Mouse (Mus musculus): Measurements from ENCODE around the gene Nrg4.

The Nrg4 gene

DNA sequence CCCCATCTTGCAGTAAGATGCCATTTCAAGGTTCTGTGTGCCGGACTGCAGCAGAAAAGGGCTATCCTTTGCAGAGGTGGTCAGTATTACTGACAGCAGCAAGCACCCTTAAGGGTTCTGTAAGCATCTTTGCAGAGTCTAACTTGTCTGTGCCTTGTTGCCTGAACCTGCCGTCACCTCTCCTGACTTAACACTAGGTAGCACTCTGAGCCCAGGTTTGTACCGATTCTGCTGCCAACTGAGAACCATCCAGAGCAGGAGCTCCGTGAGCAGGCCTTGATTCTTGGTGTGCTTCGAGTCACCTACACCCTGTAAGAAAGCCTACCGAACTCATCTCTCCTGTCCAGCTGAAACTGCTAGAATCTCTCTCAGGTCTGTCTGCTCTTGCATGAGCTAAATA, 95.1 kb downstream of the Nrg4 start:
- TF ChIP-seq CTCF (conservative IDR thresholded peaks at IDR 0.05; ENCODE audit: low read length) (no peak), POU5F1 (IDR thresholded peaks at IDR 0.05; ENCODE audit: borderline replicate concordance, low read length) (no peak), NANOG (IDR thresholded peaks at IDR 0.05; ENCODE audit: borderline replicate concordance, low read length) (no peak)
- Histone ChIP-seq H3K9me3 (ENCODE audit: low read length) (peaks cover 5% of the 10 kb centered on the region), H3K27me3 (ENCODE audit: insufficient read depth, low read length) (no peaks in the 10 kb centered on the region), H3K4me1 (replicated peaks; ENCODE audit: low read depth, low read length) (peaks cover 53% of the 10 kb centered on the region), H3K36me3 (ENCODE audit: insufficient read depth, low read length) (peaks cover 10% of the 10 kb centered on the region; the same call in 1 of the 2 replicates), H3K4me3 (replicated peaks; ENCODE audit: low read length) (no peak overlapping the region)

DNA sequence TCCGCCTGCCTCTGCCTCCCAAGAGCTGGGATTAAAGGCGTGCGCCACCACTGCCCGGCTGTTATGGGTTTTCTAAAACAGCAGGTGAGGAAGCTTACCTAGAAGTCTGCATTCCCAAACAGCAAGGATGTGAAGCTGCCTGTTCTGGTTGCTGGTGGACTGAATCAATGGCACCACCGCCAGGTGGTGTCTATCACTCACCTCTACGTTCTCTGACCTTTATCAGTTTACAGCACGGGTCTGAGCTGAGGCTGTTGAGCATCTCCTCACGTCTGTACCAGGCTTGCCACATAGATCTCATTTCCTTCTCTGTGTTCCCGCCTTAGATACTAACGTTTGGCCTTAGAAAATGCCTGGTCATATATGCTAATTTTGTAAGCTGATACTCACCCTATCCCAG, 97.6 kb downstream of the Nrg4 start:
- Histone ChIP-seq H3K4me1 (replicated peaks; ENCODE audit: low read depth, low read length) (peaks cover 74% of the 10 kb centered on the region), H3K9me3 (ENCODE audit: low read length) (no peaks in the 10 kb centered on the region), H3K27me3 (ENCODE audit: insufficient read depth, low read length) (no peaks in the 10 kb centered on the region), H3K36me3 (ENCODE audit: insufficient read depth, low read length) (peaks cover 24% of the 10 kb centered on the region), H3K4me3 (replicated peaks; ENCODE audit: low read length) (no peak overlapping the region)
- TF ChIP-seq CTCF (conservative IDR thresholded peaks at IDR 0.05; ENCODE audit: low read length) = 0 out of 2 replicates have a peak, but pooled peaks have one; percentile 6
- TF ChIP-seq NANOG (IDR thresholded peaks at IDR 0.05; ENCODE audit: borderline replicate concordance, low read length) = no peak

DNA sequence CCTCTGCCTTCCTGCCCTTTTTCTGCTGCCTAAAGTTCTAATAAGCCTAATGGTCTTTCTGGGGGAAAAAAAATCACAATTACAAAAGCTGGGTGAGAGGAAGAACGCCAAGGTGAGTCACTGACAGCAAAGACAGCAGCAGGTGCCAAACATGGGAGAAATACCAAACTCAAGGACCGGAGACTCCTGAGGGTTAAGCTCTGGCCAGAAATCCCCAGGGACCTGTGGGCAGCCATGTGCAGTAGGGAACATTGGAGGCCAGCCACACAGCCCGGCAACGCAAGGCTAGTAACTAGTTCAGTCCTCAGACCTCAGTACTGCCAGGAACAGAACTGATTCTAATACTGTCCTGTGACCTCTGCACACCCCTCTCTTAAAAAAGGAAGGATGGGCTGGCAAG, 98.5 kb downstream of the Nrg4 start:
- Histone ChIP-seq H3K4me3 (replicated peaks; ENCODE audit: low read length) (no peak overlapping the region), H3K27me3 (ENCODE audit: insufficient read depth, low read length) (no peaks in the 10 kb centered on the region), H3K4me1 (replicated peaks; ENCODE audit: low read depth, low read length) (peaks cover 74% of the 10 kb centered on the region), H3K36me3 (ENCODE audit: insufficient read depth, low read length) (peaks cover 33% of the 10 kb centered on the region), H3K9me3 (ENCODE audit: low read length) (peaks cover 3% of the 10 kb centered on the region)
- TF ChIP-seq NANOG (IDR thresholded peaks at IDR 0.05; ENCODE audit: borderline replicate concordance, low read length) = no peak
- TF ChIP-seq CTCF (conservative IDR thresholded peaks at IDR 0.05; ENCODE audit: low read length) = no peak
- no peak for TF ChIP-seq POU5F1 (IDR thresholded peaks at IDR 0.05; ENCODE audit: borderline replicate concordance, low read length)

DNA sequence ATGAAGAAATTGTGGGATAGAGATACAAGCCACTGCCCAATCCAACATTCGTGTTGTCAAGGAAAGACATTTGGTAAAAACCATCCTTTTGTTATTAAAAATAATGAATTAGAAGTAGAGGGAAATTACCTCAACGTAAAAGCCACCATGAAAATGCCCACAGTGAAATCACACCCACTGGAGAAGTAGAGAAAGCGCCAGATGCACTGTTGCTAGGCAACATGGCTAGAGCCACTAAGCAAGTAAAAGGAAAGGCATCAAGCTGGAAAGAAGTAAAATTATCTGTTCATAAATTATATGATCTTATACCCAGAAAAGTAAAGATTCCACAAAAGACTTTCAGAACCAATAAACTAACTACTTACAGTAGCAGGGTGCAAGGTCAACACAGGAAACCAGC, 100.4 kb downstream of the Nrg4 start:
- TF ChIP-seq CTCF (conservative IDR thresholded peaks at IDR 0.05; ENCODE audit: low read length) (no peak), POU5F1 (IDR thresholded peaks at IDR 0.05; ENCODE audit: borderline replicate concordance, low read length) (no peak), NANOG (IDR thresholded peaks at IDR 0.05; ENCODE audit: borderline replicate concordance, low read length) (no peak)
- Histone ChIP-seq H3K36me3 (ENCODE audit: insufficient read depth, low read length) (peaks cover 52% of the 10 kb centered on the region), H3K4me1 (replicated peaks; ENCODE audit: low read depth, low read length) (peaks cover 74% of the 10 kb centered on the region), H3K27me3 (ENCODE audit: insufficient read depth, low read length) (no peaks in the 10 kb centered on the region), H3K9me3 (ENCODE audit: low read length) (peaks cover 4% of the 10 kb centered on the region), H3K4me3 (replicated peaks; ENCODE audit: low read length) (no peak overlapping the region)

DNA sequence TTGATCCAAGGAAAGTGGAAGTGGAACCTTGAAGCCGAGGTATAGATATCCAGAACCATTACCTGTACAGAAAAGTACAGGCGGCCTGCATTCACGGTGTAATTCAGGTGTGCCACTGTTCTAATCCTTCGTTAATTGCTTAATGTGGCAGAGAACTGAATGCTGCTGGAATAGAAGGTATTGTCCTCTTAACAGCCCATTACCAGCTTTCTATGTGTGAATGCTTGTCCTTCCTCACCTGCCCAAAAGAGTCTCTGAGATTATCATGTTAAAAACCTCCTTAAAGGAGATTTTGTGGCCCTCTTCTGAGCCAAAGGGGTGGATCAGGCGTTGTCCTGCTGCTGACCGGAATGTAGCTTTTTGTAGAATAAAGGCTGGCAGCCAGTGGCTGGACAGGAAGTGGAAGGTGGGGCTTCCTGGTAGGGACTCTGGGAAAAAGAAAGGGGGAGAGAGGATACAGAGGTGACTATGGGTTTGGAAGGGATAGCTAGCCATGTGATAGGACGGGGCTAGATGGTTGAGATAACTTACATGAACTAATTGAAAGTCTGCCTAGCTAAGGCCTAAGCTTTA, 101.4 kb downstream of the Nrg4 start:
- Histone ChIP-seq H3K4me3 (replicated peaks; ENCODE audit: low read length) (no peak overlapping the region), H3K27me3 (ENCODE audit: insufficient read depth, low read length) (no peaks in the 10 kb centered on the region), H3K36me3 (ENCODE audit: insufficient read depth, low read length) (peaks cover 62% of the 10 kb centered on the region), H3K4me1 (replicated peaks; ENCODE audit: low read depth, low read length) (peaks cover 84% of the 10 kb centered on the region), H3K9me3 (ENCODE audit: low read length) (peaks cover 4% of the 10 kb centered on the region)
- TF ChIP-seq CTCF (conservative IDR thresholded peaks at IDR 0.05; ENCODE audit: low read length) (no peak), NANOG (IDR thresholded peaks at IDR 0.05; ENCODE audit: borderline replicate concordance, low read length) (peak; percentile 81)

DNA sequence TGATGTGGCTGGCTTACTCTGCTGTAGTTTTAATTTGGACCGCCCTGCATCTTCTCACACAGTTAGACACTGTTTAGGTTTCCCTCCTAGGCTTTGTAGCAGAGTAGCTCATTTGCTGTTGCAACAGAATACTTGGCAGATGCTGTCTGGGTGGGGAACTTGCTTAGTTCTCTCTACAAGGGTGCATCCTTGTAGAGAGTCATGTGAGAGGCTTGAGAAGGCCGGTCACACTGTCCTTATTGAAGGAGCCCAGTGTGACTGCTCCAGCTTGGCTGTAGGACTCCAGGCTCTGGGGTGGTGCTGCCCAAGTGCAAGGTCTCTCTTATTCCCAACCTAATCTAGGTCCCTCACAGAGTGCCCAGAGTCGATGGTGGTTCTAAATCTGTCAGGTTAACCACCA, 109.3 kb downstream of the Nrg4 start:
- H3K27me3 ChIP-seq (ENCODE audit: insufficient read depth, low read length) = no peaks in the 10 kb centered on the region
- H3K36me3 ChIP-seq (ENCODE audit: insufficient read depth, low read length) = peaks cover 94% of the 10 kb centered on the region
- peaks cover 93% of the 10 kb centered on the region for H3K4me1 ChIP-seq (replicated peaks; ENCODE audit: low read depth, low read length)
- peaks cover 3% of the 10 kb centered on the region; the same call in 1 of the 2 replicates for H3K9me3 ChIP-seq (ENCODE audit: low read length)
- peak overlapping the region; percentile 67 for H3K4me3 ChIP-seq (replicated peaks; ENCODE audit: low read length)
- TF ChIP-seq POU5F1 (IDR thresholded peaks at IDR 0.05; ENCODE audit: borderline replicate concordance, low read length) (no peak), NANOG (IDR thresholded peaks at IDR 0.05; ENCODE audit: borderline replicate concordance, low read length) (no peak), CTCF (conservative IDR thresholded peaks at IDR 0.05; ENCODE audit: low read length) (no peak)

DNA sequence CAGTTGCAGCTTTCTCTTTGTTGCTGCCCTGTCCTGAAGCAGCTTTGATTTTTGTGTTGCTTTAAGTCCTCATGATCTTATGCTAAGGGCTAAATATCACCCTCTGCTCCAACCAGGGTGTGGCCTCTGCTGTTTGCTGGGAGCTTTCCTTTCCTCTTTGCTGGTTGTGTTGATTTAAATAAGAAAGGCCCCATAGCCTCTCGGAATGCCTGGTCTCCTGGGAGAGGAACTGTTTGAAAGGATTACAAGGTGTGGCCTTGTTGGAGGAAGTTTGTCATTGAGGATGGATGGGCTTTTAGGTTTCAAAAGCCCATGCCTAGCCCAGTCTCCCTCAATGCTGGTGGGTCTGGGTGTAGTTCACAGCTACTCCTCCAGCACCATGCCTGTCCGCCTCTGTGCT, 110.6 kb downstream of the Nrg4 start:
- H3K4me3 ChIP-seq (replicated peaks; ENCODE audit: low read length) = peak overlapping the region; percentile 67
- H3K4me1 ChIP-seq (replicated peaks; ENCODE audit: low read depth, low read length) = peaks cover 94% of the 10 kb centered on the region
- peaks cover 90% of the 10 kb centered on the region for H3K36me3 ChIP-seq (ENCODE audit: insufficient read depth, low read length)
- H3K27me3 ChIP-seq (ENCODE audit: insufficient read depth, low read length) = no peaks in the 10 kb centered on the region
- TF ChIP-seq NANOG (IDR thresholded peaks at IDR 0.05; ENCODE audit: borderline replicate concordance, low read length) (peak; percentile 67; the same call in 1 of the 2 replicates), CTCF (conservative IDR thresholded peaks at IDR 0.05; ENCODE audit: low read length) (no peak), POU5F1 (IDR thresholded peaks at IDR 0.05; ENCODE audit: borderline replicate concordance, low read length) (peak; percentile 18; the same call in 1 of the 2 replicates)
- H3K9me3 ChIP-seq (ENCODE audit: low read length) = peaks cover 3% of the 10 kb centered on the region; the same call in 1 of the 2 replicates

DNA sequence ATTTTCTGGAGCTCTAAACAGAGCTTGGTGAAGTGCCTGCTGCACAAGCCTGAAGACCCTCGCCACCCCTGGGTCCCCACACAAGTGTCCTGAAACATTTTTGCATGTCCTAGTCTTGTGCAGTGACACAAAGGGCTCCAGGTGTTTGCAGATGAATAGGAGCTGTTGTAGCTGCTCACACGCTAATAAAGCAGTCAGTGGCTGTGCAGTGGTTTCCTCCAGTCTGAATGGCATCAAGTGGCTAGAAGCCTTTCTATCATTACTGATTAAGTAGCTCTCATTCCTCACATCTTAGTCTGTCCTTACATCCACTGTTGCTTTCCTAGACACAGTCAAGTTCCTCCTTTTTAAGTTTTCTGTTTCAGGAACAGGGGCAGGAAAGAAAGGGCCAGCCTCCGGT, 111.0 kb downstream of the Nrg4 start:
- peaks cover 3% of the 10 kb centered on the region; the same call in 1 of the 2 replicates for H3K9me3 ChIP-seq (ENCODE audit: low read length)
- peaks cover 94% of the 10 kb centered on the region for H3K4me1 ChIP-seq (replicated peaks; ENCODE audit: low read depth, low read length)
- peaks cover 90% of the 10 kb centered on the region for H3K36me3 ChIP-seq (ENCODE audit: insufficient read depth, low read length)
- H3K27me3 ChIP-seq (ENCODE audit: insufficient read depth, low read length) = no peaks in the 10 kb centered on the region
- peak overlapping the region; percentile 61 for H3K4me3 ChIP-seq (replicated peaks; ENCODE audit: low read length)
- no peak for TF ChIP-seq NANOG (IDR thresholded peaks at IDR 0.05; ENCODE audit: borderline replicate concordance, low read length)
- TF ChIP-seq CTCF (conservative IDR thresholded peaks at IDR 0.05; ENCODE audit: low read length) = no peak
- no peak for TF ChIP-seq POU5F1 (IDR thresholded peaks at IDR 0.05; ENCODE audit: borderline replicate concordance, low read length)

DNA sequence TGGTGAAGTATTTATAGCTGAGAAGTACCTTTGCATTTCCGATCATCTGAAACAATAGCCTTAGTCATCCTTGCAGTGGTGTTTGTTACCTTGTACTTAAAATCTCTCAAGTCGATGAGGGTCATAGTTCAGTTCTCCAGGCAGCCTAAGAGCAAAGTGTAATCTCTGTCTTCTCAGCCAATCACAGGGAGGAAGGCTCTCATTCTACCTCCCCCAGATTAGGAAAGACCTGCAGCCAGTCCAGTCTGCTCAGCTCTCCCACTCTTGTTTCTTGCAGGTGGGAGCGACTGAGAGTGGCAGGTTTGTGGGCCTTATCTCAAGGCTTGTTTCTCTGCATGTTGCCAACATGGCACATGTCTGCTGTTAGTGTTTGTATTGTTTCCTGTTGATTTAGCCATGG, 111.6 kb downstream of the Nrg4 start:
- Histone ChIP-seq H3K9me3 (ENCODE audit: low read length) (peaks cover 3% of the 10 kb centered on the region; the same call in 1 of the 2 replicates), H3K4me1 (replicated peaks; ENCODE audit: low read depth, low read length) (peaks cover 94% of the 10 kb centered on the region), H3K27me3 (ENCODE audit: insufficient read depth, low read length) (no peaks in the 10 kb centered on the region), H3K4me3 (replicated peaks; ENCODE audit: low read length) (peak overlapping the region; percentile 61), H3K36me3 (ENCODE audit: insufficient read depth, low read length) (peaks cover 90% of the 10 kb centered on the region)
- TF ChIP-seq NANOG (IDR thresholded peaks at IDR 0.05; ENCODE audit: borderline replicate concordance, low read length) (no peak), CTCF (conservative IDR thresholded peaks at IDR 0.05; ENCODE audit: low read length) (no peak), POU5F1 (IDR thresholded peaks at IDR 0.05; ENCODE audit: borderline replicate concordance, low read length) (no peak)

Measured in E14TG2a.4 (cell line).